Mouse (Mus musculus): ENCODE results near the gene Scube1.

The Scube1 gene

GRCm38 (mm10) chr15:83594513-83595363, 130.1 kb downstream of the Scube1 start, which contains the start of gene Ttll12:
TSS of gene Ttll12 (minus strand) at chr15:83595157.
- DNase-seq, result peak; percentile 94

- DNase-seq, result no peak
These were observed 130.9 kb downstream of the Scube1 start for GRCm38 (mm10) chr15:83593702-83594512.

GRCm38 (mm10) chr15:83593189-83593585, 131.6 kb downstream of the Scube1 start:
- no peak for DNase-seq

- DNase-seq, result no peak
These were observed 132.3 kb downstream of the Scube1 start for GRCm38 (mm10) chr15:83592260-83593188.

- no peak for DNase-seq
These were observed 133.1 kb downstream of the Scube1 start for GRCm38 (mm10) chr15:83591758-83592157.

- DNase-seq, result no peak
These were observed 134.0 kb downstream of the Scube1 start for GRCm38 (mm10) chr15:83590841-83591240.

- DNase-seq, result no peak
These were observed 140.0 kb downstream of the Scube1 start for GRCm38 (mm10) chr15:83584741-83585220.

GRCm38 (mm10) chr15:83583419-83584156, 141.2 kb downstream of the Scube1 start:
- DNase-seq, result no peak

- no peak for DNase-seq
These were observed 141.9 kb downstream of the Scube1 start for GRCm38 (mm10) chr15:83582931-83583330.

- no peak for DNase-seq
These were observed 148.2 kb downstream of the Scube1 start for GRCm38 (mm10) chr15:83576651-83577050.

- no peak for DNase-seq
These were observed 149.3 kb downstream of the Scube1 start for GRCm38 (mm10) chr15:83575543-83575942.

- DNase-seq, result no peak
These were observed 150.0 kb downstream of the Scube1 start for GRCm38 (mm10) chr15:83574731-83575351.

- peak; percentile 21 for DNase-seq
These were observed 151.2 kb downstream of the Scube1 start for GRCm38 (mm10) chr15:83573606-83574005.

- DNase-seq, result no peak
These were observed 152.7 kb downstream of the Scube1 start for GRCm38 (mm10) chr15:83572132-83572531.

- DNase-seq, result no peak
These were observed 153.2 kb downstream of the Scube1 start for GRCm38 (mm10) chr15:83571636-83572035.

GRCm38 (mm10) chr15:83570641-83571040, 154.2 kb downstream of the Scube1 start:
- DNase-seq, result no peak

- no peak for DNase-seq
These were observed 155.1 kb downstream of the Scube1 start for GRCm38 (mm10) chr15:83569682-83570081.

- DNase-seq, result no peak
These were observed 156.3 kb downstream of the Scube1 start for GRCm38 (mm10) chr15:83568544-83568943.

- DNase-seq, result no peak
These were observed 157.1 kb downstream of the Scube1 start for GRCm38 (mm10) chr15:83567728-83568127.

- DNase-seq, result no peak
These were observed 158.8 kb downstream of the Scube1 start for GRCm38 (mm10) chr15:83566006-83566405.

- no peak for DNase-seq
These were observed 159.4 kb downstream of the Scube1 start for GRCm38 (mm10) chr15:83565434-83565833.
